Comparison of ENCODE assay signal across 17 mouse cellular contexts in the genomic region with DNA sequence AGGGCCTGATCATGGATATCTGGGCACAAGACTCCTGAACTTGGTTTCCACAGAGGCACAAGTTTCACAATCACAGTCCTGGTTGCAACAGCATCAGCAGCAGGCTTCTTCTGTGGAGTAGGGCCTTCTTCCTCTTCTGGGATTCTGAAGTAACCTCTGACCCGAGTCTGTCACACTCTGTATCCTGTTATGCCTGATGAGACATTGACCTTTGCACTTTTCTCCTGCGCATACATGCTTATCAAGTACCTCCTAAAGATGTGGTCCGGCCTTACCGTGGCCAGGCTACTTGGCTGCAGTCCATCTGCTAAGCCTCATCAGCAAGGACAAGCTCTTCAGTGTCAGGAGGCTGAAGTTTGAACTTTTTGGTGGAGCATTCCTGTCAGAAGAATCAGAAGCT.
DNase-seq lines count a peak whose midpoint lies in the region; ATAC-seq and TF ChIP-seq lines count a peak whose summit lies in the region.
"Had no signal": no experiment of that assay in that cellular context is flagged by ENCODE, and none has a peak within 500 bp of the region (broad histone marks: within the 10 kb centered on the region; RNA-seq: fewer than 3 reads in every experiment).

No protein-coding gene starts in this region.

- H3K27ac ChIP-seq in small intestine, adult 2 months (ENCODE audit: insufficient read depth, low read depth, low read length), result peak overlapping the region; percentile 86; the same call in 1 of the 2 replicates
- H3K27ac ChIP-seq: midbrain, embryonic 13.5 days had no signal

- ATAC-seq in granulocyte monocyte progenitor cell, adult 5-6 weeks (replicated peaks; ENCODE audit: poor library complexity, severe bottlenecking), result peak; percentile 50
- ATAC-seq in monocyte, adult 5-6 weeks (replicated peaks; ENCODE audit: insufficient number of reproducible peaks, low FRiP score, low TSS enrichment, poor library complexity, severe bottlenecking), result no peak
- ATAC-seq: activated CD4-positive, CD25-positive, alpha-beta regulatory T cell, adult 4 months; midbrain, embryonic 13.5 days had no signal

- peak; percentile 48 to 85 for DNase-seq in adrenal gland, adult (ENCODE audit: inconsistent age in 2 of 2, low spot score in 1 of 2)
- DNase-seq in adrenal gland, postnatal 4 days (ENCODE audit: low spot score in 2 of 2), result no peak
- DNase-seq in lung, postnatal 25 days (ENCODE audit: low spot score), result peak; percentile 12
- no peak for DNase-seq in lung, postnatal 10 days
- DNase-seq in left cerebral cortex, adult 11 months (ENCODE audit: low spot score), result no peak
- DNase-seq: cerebellum, adult 9-10 months; kidney, adult 11 months; layer of hippocampus, postnatal 36 days; right cerebral cortex, postnatal 14 days; thymus, postnatal 4 days had no signal

- H3K4me1 ChIP-seq in small intestine, adult 2 months (ENCODE audit: control insufficient read depth, insufficient read depth, insufficient read length, low read length), result peaks cover 5% of the 10 kb centered on the region; the same call in 1 of the 2 replicates
- H3K4me1 ChIP-seq: heart, embryonic 12.5 days; midbrain, embryonic 13.5 days had no signal

- TF ChIP-seq CTCF in small intestine, adult 2 months (IDR thresholded peaks at IDR 0.05; ENCODE audit: extremely low read depth, insufficient read length, insufficient replicate concordance, low read depth, low read length), result no peak

- no peaks in the 10 kb centered on the region for H3K27me3 ChIP-seq in small intestine, adult 2 months (ENCODE audit: control insufficient read depth, insufficient read depth, low read length)
- H3K27me3 ChIP-seq: CH12.LX; heart, embryonic 12.5 days; midbrain, embryonic 13.5 days had no signal

- H3K4me3 ChIP-seq in small intestine, adult 2 months (ENCODE audit: low read depth, low read length), result no peak overlapping the region
- H3K4me3 ChIP-seq: heart, embryonic 12.5 days; midbrain, embryonic 13.5 days had no signal

- TF ChIP-seq POLR2A in small intestine, adult 2 months (IDR thresholded peaks at IDR 0.05; ENCODE audit: low read depth, low read length), result no peak

- no peaks in the 10 kb centered on the region for H3K36me3 ChIP-seq in small intestine, adult 2 months (ENCODE audit: control insufficient read depth, insufficient read depth, low read length)
- H3K36me3 ChIP-seq: heart, embryonic 12.5 days; midbrain, embryonic 13.5 days had no signal

- WGBS in small intestine, adult 2 months, result 13% methylated on average over 4 of the region's 4 CpGs

Comparison
In these comparisons a context has a peak if more than half of its experiments do, and no peak if none do; other contexts are left out.
1. DNase-seq: peak in adrenal gland, adult (2 of 2) and lung, postnatal 25 days (single experiment); none in adrenal gland, postnatal 4 days (0 of 2), lung, postnatal 10 days (single experiment) and left cerebral cortex, adult 11 months (single experiment).